Mouse (Mus musculus): ENCODE measurements around the gene C130050O18Rik. TPM values are rescaled to one million over a fixed set of nuclear protein-coding genes. Genes with fewer than 3 reads are reported as not detected.

The C130050O18Rik gene
- polyA plus RNA-seq, 1 experiment from 2014 or later = 0.20 TPM

GRCm38 (mm10) chr5:139392219-139393196 lies 12.6 kb upstream of the C130050O18Rik start:
- Histone ChIP-seq H3K4me2 (replicated peaks) (no peak overlapping the region), H3K4me1 (peaks cover 20% of the 10 kb centered on the region), H3K4me3 (no peak overlapping the region), H3K27ac (replicated peaks) (no peak overlapping the region), H3K9me3 (no peaks in the 10 kb centered on the region), H3K27me3 (no peaks in the 10 kb centered on the region), H3K9ac (replicated peaks) (no peak overlapping the region), H3K36me3 (no peaks in the 10 kb centered on the region)
- WGBS = 94% methylated on average over 37 of the region's 37 CpGs
- ATAC-seq (replicated peaks) = no peak

GRCm38 (mm10) chr5:139393197-139393588 lies 11.9 kb upstream of the C130050O18Rik start:
- Histone ChIP-seq H3K4me2 (replicated peaks) (no peak overlapping the region), H3K4me1 (peaks cover 14% of the 10 kb centered on the region), H3K4me3 (no peak overlapping the region), H3K9ac (replicated peaks) (no peak overlapping the region), H3K27ac (replicated peaks) (no peak overlapping the region), H3K27me3 (no peaks in the 10 kb centered on the region), H3K9me3 (no peaks in the 10 kb centered on the region), H3K36me3 (no peaks in the 10 kb centered on the region)
- WGBS = 93% methylated on average over 16 of the region's 16 CpGs
- ATAC-seq (replicated peaks) = no peak

GRCm38 (mm10) chr5:139394399-139394798 lies 10.7 kb upstream of the C130050O18Rik start:
- no peak overlapping the region for H3K9ac ChIP-seq (replicated peaks)
- 74% methylated on average over 7 of the region's 7 CpGs for whole genome bisulfite sequencing
- peaks cover 10% of the 10 kb centered on the region; the same call in 1 of the 2 replicates for H3K4me1 ChIP-seq
- no peak overlapping the region for H3K27ac ChIP-seq (replicated peaks)
- H3K36me3 ChIP-seq = no peaks in the 10 kb centered on the region
- no peak overlapping the region for H3K4me2 ChIP-seq (replicated peaks)
- no peaks in the 10 kb centered on the region for H3K27me3 ChIP-seq
- no peak for ATAC-seq (replicated peaks)
- H3K4me3 ChIP-seq = no peak overlapping the region
- no peaks in the 10 kb centered on the region for H3K9me3 ChIP-seq

- H3K9me3 ChIP-seq = no peaks in the 10 kb centered on the region
- WGBS = 95% methylated on average over 4 of the region's 4 CpGs
- no peak for ATAC-seq (replicated peaks)
- H3K4me1 ChIP-seq = peaks cover 4% of the 10 kb centered on the region; the same call in 1 of the 2 replicates
- H3K27ac ChIP-seq (replicated peaks) = no peak overlapping the region
- no peak overlapping the region for H3K4me2 ChIP-seq (replicated peaks)
- H3K9ac ChIP-seq (replicated peaks) = no peak overlapping the region
- H3K36me3 ChIP-seq = no peaks in the 10 kb centered on the region
- no peaks in the 10 kb centered on the region for H3K27me3 ChIP-seq
- no peak overlapping the region for H3K4me3 ChIP-seq
These were observed 9.6 kb upstream of the C130050O18Rik start for GRCm38 (mm10) chr5:139395528-139395927.

GRCm38 (mm10) chr5:139397359-139397916 lies 7.6 kb upstream of the C130050O18Rik start:
- Histone ChIP-seq H3K27ac (replicated peaks) (no peak overlapping the region), H3K4me3 (no peak overlapping the region), H3K4me1 (peaks cover 4% of the 10 kb centered on the region; the same call in 1 of the 2 replicates), H3K9me3 (no peaks in the 10 kb centered on the region), H3K27me3 (no peaks in the 10 kb centered on the region), H3K36me3 (no peaks in the 10 kb centered on the region), H3K4me2 (replicated peaks) (no peak overlapping the region), H3K9ac (replicated peaks) (no peak overlapping the region)
- no peak for ATAC-seq (replicated peaks)
- 91% methylated on average over 4 of the region's 4 CpGs for whole genome bisulfite sequencing

- H3K4me3 ChIP-seq = no peak overlapping the region
- WGBS = 43% methylated on average over 5 of the region's 5 CpGs
- H3K9ac ChIP-seq (replicated peaks) = no peak overlapping the region
- H3K36me3 ChIP-seq = no peaks in the 10 kb centered on the region
- no peaks in the 10 kb centered on the region for H3K27me3 ChIP-seq
- H3K4me1 ChIP-seq = peaks cover 4% of the 10 kb centered on the region; the same call in 1 of the 2 replicates
- H3K4me2 ChIP-seq (replicated peaks) = no peak overlapping the region
- ATAC-seq (replicated peaks) = peak; percentile 68
- no peaks in the 10 kb centered on the region for H3K9me3 ChIP-seq
- no peak overlapping the region for H3K27ac ChIP-seq (replicated peaks)
These were observed 6.9 kb upstream of the C130050O18Rik start for GRCm38 (mm10) chr5:139397959-139398753.

GRCm38 (mm10) chr5:139398786-139399185 lies 6.3 kb upstream of the C130050O18Rik start:
- Histone ChIP-seq H3K9ac (replicated peaks) (no peak overlapping the region), H3K27me3 (no peaks in the 10 kb centered on the region), H3K27ac (replicated peaks) (no peak overlapping the region), H3K36me3 (no peaks in the 10 kb centered on the region), H3K4me3 (no peak overlapping the region), H3K9me3 (no peaks in the 10 kb centered on the region), H3K4me1 (peaks cover 4% of the 10 kb centered on the region; the same call in 1 of the 2 replicates), H3K4me2 (replicated peaks) (no peak overlapping the region)
- WGBS = 82% methylated on average over 5 of the region's 5 CpGs
- ATAC-seq (replicated peaks) = no peak

- Histone ChIP-seq H3K9ac (replicated peaks) (no peak overlapping the region), H3K4me1 (peaks cover 4% of the 10 kb centered on the region; the same call in 1 of the 2 replicates), H3K4me3 (no peak overlapping the region), H3K27me3 (no peaks in the 10 kb centered on the region), H3K36me3 (no peaks in the 10 kb centered on the region), H3K4me2 (replicated peaks) (no peak overlapping the region), H3K9me3 (no peaks in the 10 kb centered on the region), H3K27ac (replicated peaks) (no peak overlapping the region)
- WGBS = 85% methylated on average over 14 of the region's 14 CpGs
- ATAC-seq (replicated peaks) = no peak
These were observed 5.1 kb upstream of the C130050O18Rik start for GRCm38 (mm10) chr5:139399991-139400390.

- Histone ChIP-seq H3K4me3 (no peak overlapping the region), H3K27me3 (no peaks in the 10 kb centered on the region), H3K4me2 (replicated peaks) (no peak overlapping the region), H3K36me3 (no peaks in the 10 kb centered on the region), H3K9me3 (no peaks in the 10 kb centered on the region), H3K9ac (replicated peaks) (no peak overlapping the region), H3K27ac (replicated peaks) (no peak overlapping the region), H3K4me1 (peaks cover 4% of the 10 kb centered on the region; the same call in 1 of the 2 replicates)
- no peak for ATAC-seq (replicated peaks)
- WGBS = 91% methylated on average over 2 of the region's 2 CpGs
These were observed 3.0 kb upstream of the C130050O18Rik start for GRCm38 (mm10) chr5:139402106-139402505.

- Histone ChIP-seq H3K4me2 (replicated peaks) (no peak overlapping the region), H3K9me3 (no peaks in the 10 kb centered on the region), H3K27ac (replicated peaks) (no peak overlapping the region), H3K9ac (replicated peaks) (no peak overlapping the region), H3K4me1 (0 out of 2 replicates have a peak, but pooled peaks cover under 1% of the 10 kb centered on the region), H3K27me3 (no peaks in the 10 kb centered on the region), H3K36me3 (no peaks in the 10 kb centered on the region), H3K4me3 (no peak overlapping the region)
- no peak for ATAC-seq (replicated peaks)
- WGBS = 92% methylated on average over 8 of the region's 8 CpGs
These were observed 1.3 kb upstream of the C130050O18Rik start for GRCm38 (mm10) chr5:139403692-139404260.

- Histone ChIP-seq H3K4me1 (no peaks in the 10 kb centered on the region), H3K36me3 (no peaks in the 10 kb centered on the region), H3K9me3 (no peaks in the 10 kb centered on the region), H3K9ac (replicated peaks) (no peak overlapping the region), H3K27me3 (no peaks in the 10 kb centered on the region), H3K4me2 (replicated peaks) (no peak overlapping the region), H3K27ac (replicated peaks) (no peak overlapping the region), H3K4me3 (no peak overlapping the region)
- WGBS = 81% methylated on average over 7 of the region's 7 CpGs
- ATAC-seq (replicated peaks) = no peak
These were observed 398 bp downstream of the C130050O18Rik start for GRCm38 (mm10) chr5:139405478-139405877.

Measured in forebrain, embryonic 15.5 days (tissue).